Mouse (Mus musculus) embryonic facial prominence, embryonic 15.5 days (tissue): ENCODE results near the gene Gprc5a. TPM values are rescaled to one million over a fixed set of nuclear protein-coding genes. Genes with fewer than 3 reads are reported as not detected.
A peak's percentile ranks its signal among the peaks of the same experiment; 100 is the strongest.

ENCODE experiments used
- ATAC-seq: fragments of 200-750 bp; cut with Nextera tagmentation; 2 replicates; pipeline ENCODE4 v1.8.0; 2017; ENCODE audit warnings: low read depth, moderate TSS enrichment; ENCODE audit not compliant: insufficient number of reproducible peaks, low FRiP score, low TSS enrichment
- H3K27ac ChIP-seq: fragments of 300-500 bp; sonication (generic); replicated peaks from 2 replicates; pipeline ENCODE4 v1.5.1; 2015; ENCODE audit warnings: mild to moderate bottlenecking, inconsistent platforms
- H3K27me3 ChIP-seq: fragments of 300-500 bp; sonication (generic); 2 replicates; pipeline ENCODE4 v1.6.1; 2015; ENCODE audit warnings: inconsistent platforms
- H3K36me3 ChIP-seq: fragments of 300-500 bp; sonication (generic); 2 replicates; pipeline ENCODE4 v1.6.1; 2015; ENCODE audit warnings: mild to moderate bottlenecking, inconsistent platforms
- H3K4me1 ChIP-seq: fragments of 300-500 bp; sonication (generic); 2 replicates; pipeline ENCODE4 v1.6.1; 2015; ENCODE audit warnings: inconsistent platforms
- H3K4me2 ChIP-seq: fragments of 300-500 bp; sonication (generic); replicated peaks from 2 replicates; pipeline ENCODE4 v1.6.1; 2015; ENCODE audit warnings: mild to moderate bottlenecking, inconsistent platforms
- H3K4me3 ChIP-seq: fragments of 300-500 bp; sonication (generic); replicated peaks from 2 replicates; pipeline ENCODE4 v1.5.1; 2015; ENCODE audit warnings: mild to moderate bottlenecking, inconsistent platforms
- H3K9ac ChIP-seq: fragments of 300-500 bp; sonication (generic); 2 replicates; pipeline ENCODE4 v1.6.1; 2015; ENCODE audit warnings: inconsistent platforms
- H3K9me3 ChIP-seq: fragments of 300-500 bp; sonication (generic); replicated peaks from 2 replicates; pipeline ENCODE4 v1.6.1; 2016; ENCODE audit warnings: inconsistent platforms
- WGBS: fragments of 180-500 bp; shearing (Covaris S2); methylation state at CpG from one replicate; pipeline ENCODE4 v1.1.7; 2015; 5-methylcytosine and 5-hydroxymethylcytosine counted together
- polyA plus RNA-seq: library from polyadenylated mRNA; unstranded; fragments of >200 nt; fragmentation: Nextera tagmentation; extraction: Ambion mirVana; gene quantifications from 2 replicates; pipeline ENCODE4 v1.2.1, GENCODE M21; 2015

Gprc5a gene
- 6.8 and 8.3 TPM in 2 replicates for polyA plus RNA-seq

GRCm38 (mm10) chr6:135065236-135065957, at the start of gene Gprc5a:
Gene Gprc5a, plus strand, starts transcription at chr6:135065651.
- Histone ChIP-seq H3K27ac (no peak within 1 kb of the TSS), H3K4me1 (peaks cover 13% of the 10 kb centered on the region), H3K4me2 (peak within 1 kb of the TSS; percentile 86), H3K36me3 (no peaks in the 10 kb centered on the region), H3K4me3 (peak within 1 kb of the TSS; percentile 49), H3K27me3 (peaks cover 3% of the 10 kb centered on the region; the same call in 1 of the 2 replicates), H3K9me3 (no peaks in the 10 kb centered on the region), H3K9ac (peak within 1 kb of the TSS; percentile 9)
- peak; percentile 61 for ATAC-seq
- WGBS = under 1% methylated on average over 44 of the region's 44 CpGs

- ATAC-seq = no peak
- Histone ChIP-seq H3K4me3 (no peak overlapping the region), H3K9ac (no peak overlapping the region), H3K4me2 (no peak overlapping the region), H3K27me3 (no peaks in the 10 kb centered on the region), H3K27ac (no peak overlapping the region), H3K4me1 (peaks cover 5% of the 10 kb centered on the region), H3K36me3 (peaks cover 86% of the 10 kb centered on the region), H3K9me3 (no peaks in the 10 kb centered on the region)
- WGBS = 92% methylated on average over 11 of the region's 11 CpGs
These were observed 48.2 kb upstream of the Gprc5a start for GRCm38 (mm10) chr6:135017211-135017610.

- 90% methylated on average over 10 of the region's 10 CpGs for WGBS
These were observed 45.9 kb upstream of the Gprc5a start for GRCm38 (mm10) chr6:135019564-135019963.

GRCm38 (mm10) chr6:135021633-135022032, 43.8 kb upstream of the Gprc5a start:
- Histone ChIP-seq H3K27me3 (no peaks in the 10 kb centered on the region), H3K27ac (no peak overlapping the region), H3K4me2 (no peak overlapping the region), H3K9me3 (no peaks in the 10 kb centered on the region), H3K4me1 (peaks cover 10% of the 10 kb centered on the region), H3K4me3 (no peak overlapping the region), H3K9ac (no peak overlapping the region), H3K36me3 (peaks cover 79% of the 10 kb centered on the region)
- WGBS = 93% methylated on average over 3 of the region's 3 CpGs
- no peak for ATAC-seq

More at GRCm38 (mm10) chr6:135019564-135019963, 45.9 kb upstream of the Gprc5a start:
- no peak for ATAC-seq
- Histone ChIP-seq H3K4me1 (peaks cover 6% of the 10 kb centered on the region), H3K27ac (no peak overlapping the region), H3K9ac (no peak overlapping the region), H3K9me3 (no peaks in the 10 kb centered on the region), H3K27me3 (no peaks in the 10 kb centered on the region), H3K4me3 (no peak overlapping the region), H3K4me2 (no peak overlapping the region), H3K36me3 (peaks cover 97% of the 10 kb centered on the region)

- no peak for ATAC-seq
- Histone ChIP-seq H3K27me3 (no peaks in the 10 kb centered on the region), H3K4me3 (no peak overlapping the region), H3K9ac (no peak overlapping the region), H3K4me1 (peaks cover 10% of the 10 kb centered on the region), H3K27ac (no peak overlapping the region), H3K9me3 (no peaks in the 10 kb centered on the region), H3K4me2 (no peak overlapping the region), H3K36me3 (peaks cover 62% of the 10 kb centered on the region)
- WGBS = 89% methylated on average over 14 of the region's 14 CpGs
These were observed 42.1 kb upstream of the Gprc5a start for GRCm38 (mm10) chr6:135023379-135023778.

- Histone ChIP-seq H3K4me3 (no peak overlapping the region), H3K36me3 (peaks cover 48% of the 10 kb centered on the region), H3K4me2 (no peak overlapping the region), H3K9me3 (no peaks in the 10 kb centered on the region), H3K4me1 (peaks cover 10% of the 10 kb centered on the region), H3K27me3 (no peaks in the 10 kb centered on the region), H3K27ac (no peak overlapping the region), H3K9ac (no peak overlapping the region)
- WGBS = 78% methylated on average over 1 of the region's 1 CpGs
- no peak for ATAC-seq
These were observed 40.5 kb upstream of the Gprc5a start for GRCm38 (mm10) chr6:135024781-135025420.

GRCm38 (mm10) chr6:135026232-135026631, 39.2 kb upstream of the Gprc5a start:
- Histone ChIP-seq H3K36me3 (peaks cover 34% of the 10 kb centered on the region), H3K4me1 (peaks cover 10% of the 10 kb centered on the region), H3K9ac (no peak overlapping the region), H3K4me2 (no peak overlapping the region), H3K27me3 (no peaks in the 10 kb centered on the region), H3K4me3 (no peak overlapping the region), H3K9me3 (no peaks in the 10 kb centered on the region), H3K27ac (no peak overlapping the region)
- 6% methylated on average over 3 of the region's 3 CpGs for WGBS
- ATAC-seq = no peak

- 82% methylated on average over 2 of the region's 2 CpGs for WGBS
- H3K4me2 ChIP-seq = no peak overlapping the region
- H3K4me1 ChIP-seq = peaks cover 10% of the 10 kb centered on the region
- H3K9me3 ChIP-seq = no peaks in the 10 kb centered on the region
- no peak for ATAC-seq
- H3K36me3 ChIP-seq = peaks cover 29% of the 10 kb centered on the region
- no peak overlapping the region for H3K4me3 ChIP-seq
- no peak overlapping the region for H3K9ac ChIP-seq
- H3K27ac ChIP-seq = no peak overlapping the region
- no peaks in the 10 kb centered on the region for H3K27me3 ChIP-seq
These were observed 38.7 kb upstream of the Gprc5a start for GRCm38 (mm10) chr6:135026755-135027154.

- Histone ChIP-seq H3K36me3 (peaks cover 6% of the 10 kb centered on the region), H3K27me3 (no peaks in the 10 kb centered on the region), H3K9me3 (no peaks in the 10 kb centered on the region), H3K4me2 (no peak overlapping the region), H3K9ac (no peak overlapping the region), H3K4me1 (peaks cover 7% of the 10 kb centered on the region), H3K27ac (no peak overlapping the region), H3K4me3 (no peak overlapping the region)
- 68% methylated on average over 4 of the region's 4 CpGs for whole genome bisulfite sequencing
- ATAC-seq = no peak
These were observed 36.2 kb upstream of the Gprc5a start for GRCm38 (mm10) chr6:135029246-135029645.

- 60% methylated on average over 3 of the region's 3 CpGs for WGBS
- H3K36me3 ChIP-seq = no peaks in the 10 kb centered on the region
- no peak for ATAC-seq
These were observed 26.8 kb upstream of the Gprc5a start for GRCm38 (mm10) chr6:135038674-135039073.

GRCm38 (mm10) chr6:135040275-135040871, 25.1 kb upstream of the Gprc5a start:
- ATAC-seq = peak; percentile 11; the same call in 1 of the 2 replicates
- Histone ChIP-seq H3K4me3 (no peak overlapping the region), H3K4me1 (peaks cover 6% of the 10 kb centered on the region), H3K9ac (no peak overlapping the region), H3K27ac (no peak overlapping the region), H3K36me3 (no peaks in the 10 kb centered on the region), H3K27me3 (0 out of 2 replicates have a peak, but pooled peaks cover 6% of the 10 kb centered on the region), H3K9me3 (no peaks in the 10 kb centered on the region), H3K4me2 (peak overlapping the region; percentile 33)
- WGBS = 4% methylated on average over 21 of the region's 21 CpGs

More at GRCm38 (mm10) chr6:135038674-135039073, 26.8 kb upstream of the Gprc5a start:
- H3K4me3 ChIP-seq = no peak overlapping the region
- no peak overlapping the region for H3K27ac ChIP-seq
- no peak overlapping the region for H3K4me2 ChIP-seq
- 0 out of 2 replicates have a peak, but pooled peaks cover 6% of the 10 kb centered on the region for H3K27me3 ChIP-seq
- H3K9me3 ChIP-seq = no peaks in the 10 kb centered on the region
- no peak overlapping the region for H3K9ac ChIP-seq
- H3K4me1 ChIP-seq = peaks cover 6% of the 10 kb centered on the region
